Mouse (Mus musculus): ENCODE measurements around the gene Mgat5. TPM values are rescaled to one million over a fixed set of nuclear protein-coding genes. Genes with fewer than 3 reads are reported as not detected.

Mgat5 gene
- polyA plus RNA-seq, 1 experiment from 2014 or later = 12.6 TPM

- H3K36me3 ChIP-seq = no peaks in the 10 kb centered on the region
- WGBS = 76% methylated on average over 17 of the region's 17 CpGs
- ATAC-seq (replicated peaks) = no peak
- peak overlapping the region; percentile 32 for H3K27ac ChIP-seq (replicated peaks)
- H3K9me3 ChIP-seq = no peaks in the 10 kb centered on the region
- 0 out of 2 replicates have a peak, but pooled peaks cover 2% of the 10 kb centered on the region for H3K4me1 ChIP-seq
- H3K27me3 ChIP-seq = no peaks in the 10 kb centered on the region
- H3K4me2 ChIP-seq (replicated peaks) = no peak overlapping the region
- H3K9ac ChIP-seq (replicated peaks) = no peak overlapping the region
- no peak overlapping the region for H3K4me3 ChIP-seq
These were observed 295.9 kb downstream of the Mgat5 start for GRCm38 (mm10) chr1:127500701-127501100.

- H3K4me1 ChIP-seq = peaks cover 11% of the 10 kb centered on the region; the same call in 1 of the 2 replicates
- WGBS = 59% methylated on average over 10 of the region's 10 CpGs
- no peak for ATAC-seq (replicated peaks)
- H3K4me3 ChIP-seq = no peak overlapping the region
- H3K9me3 ChIP-seq = no peaks in the 10 kb centered on the region
- no peaks in the 10 kb centered on the region for H3K36me3 ChIP-seq
- no peaks in the 10 kb centered on the region for H3K27me3 ChIP-seq
- no peak overlapping the region for H3K27ac ChIP-seq (replicated peaks)
- H3K4me2 ChIP-seq (replicated peaks) = no peak overlapping the region
- no peak overlapping the region for H3K9ac ChIP-seq (replicated peaks)
These were observed 302.3 kb downstream of the Mgat5 start for GRCm38 (mm10) chr1:127507042-127507650.

- peak; percentile 51 for ATAC-seq (replicated peaks)
- Histone ChIP-seq H3K9me3 (no peaks in the 10 kb centered on the region), H3K9ac (replicated peaks) (no peak overlapping the region), H3K27me3 (no peaks in the 10 kb centered on the region), H3K4me1 (peaks cover 11% of the 10 kb centered on the region; the same call in 1 of the 2 replicates), H3K36me3 (no peaks in the 10 kb centered on the region), H3K4me2 (replicated peaks) (no peak overlapping the region), H3K4me3 (no peak overlapping the region), H3K27ac (replicated peaks) (peak overlapping the region; percentile 27; the same call in 1 of the 2 replicates)
- WGBS = 62% methylated on average over 16 of the region's 16 CpGs
These were observed 303.4 kb downstream of the Mgat5 start for GRCm38 (mm10) chr1:127508067-127508739.

GRCm38 (mm10) chr1:127508921-127509320, 304.1 kb downstream of the Mgat5 start:
- WGBS = 86% methylated on average over 8 of the region's 8 CpGs
- ATAC-seq (replicated peaks) = 0 out of 2 replicates have a peak, but pooled peaks have one; percentile 34

GRCm38 (mm10) chr1:127511362-127511761, 306.5 kb downstream of the Mgat5 start:
- Histone ChIP-seq H3K36me3 (0 out of 2 replicates have a peak, but pooled peaks cover 3% of the 10 kb centered on the region), H3K27me3 (no peaks in the 10 kb centered on the region), H3K9me3 (no peaks in the 10 kb centered on the region), H3K27ac (replicated peaks) (no peak overlapping the region), H3K4me2 (replicated peaks) (no peak overlapping the region), H3K4me1 (peaks cover 11% of the 10 kb centered on the region; the same call in 1 of the 2 replicates), H3K4me3 (no peak overlapping the region), H3K9ac (replicated peaks) (no peak overlapping the region)
- 92% methylated on average over 6 of the region's 6 CpGs for WGBS
- ATAC-seq (replicated peaks) = no peak

More at GRCm38 (mm10) chr1:127508921-127509320, 304.1 kb downstream of the Mgat5 start:
- Histone ChIP-seq H3K27me3 (no peaks in the 10 kb centered on the region), H3K4me3 (no peak overlapping the region), H3K36me3 (no peaks in the 10 kb centered on the region), H3K4me1 (peaks cover 11% of the 10 kb centered on the region; the same call in 1 of the 2 replicates), H3K4me2 (replicated peaks) (no peak overlapping the region), H3K27ac (replicated peaks) (no peak overlapping the region), H3K9me3 (no peaks in the 10 kb centered on the region), H3K9ac (replicated peaks) (no peak overlapping the region)

- H3K9me3 ChIP-seq = no peaks in the 10 kb centered on the region
- no peak overlapping the region for H3K9ac ChIP-seq (replicated peaks)
- ATAC-seq (replicated peaks) = no peak
- no peaks in the 10 kb centered on the region for H3K27me3 ChIP-seq
- H3K4me2 ChIP-seq (replicated peaks) = no peak overlapping the region
- H3K36me3 ChIP-seq = 0 out of 2 replicates have a peak, but pooled peaks cover 3% of the 10 kb centered on the region
- no peak overlapping the region for H3K4me3 ChIP-seq
- H3K4me1 ChIP-seq = peaks cover 5% of the 10 kb centered on the region; the same call in 1 of the 2 replicates
- no peak overlapping the region for H3K27ac ChIP-seq (replicated peaks)
- 82% methylated on average over 6 of the region's 6 CpGs for WGBS
These were observed 307.9 kb downstream of the Mgat5 start for GRCm38 (mm10) chr1:127512709-127513108.

- ATAC-seq (replicated peaks) = no peak
These were observed 308.3 kb downstream of the Mgat5 start for GRCm38 (mm10) chr1:127513140-127513539.

GRCm38 (mm10) chr1:127513664-127514063, 308.8 kb downstream of the Mgat5 start:
- WGBS = 95% methylated on average over 3 of the region's 3 CpGs
- no peak overlapping the region for H3K4me2 ChIP-seq (replicated peaks)
- no peak overlapping the region for H3K4me3 ChIP-seq
- ATAC-seq (replicated peaks) = no peak
- H3K9me3 ChIP-seq = no peaks in the 10 kb centered on the region
- H3K27me3 ChIP-seq = no peaks in the 10 kb centered on the region
- H3K36me3 ChIP-seq = 0 out of 2 replicates have a peak, but pooled peaks cover 3% of the 10 kb centered on the region
- H3K4me1 ChIP-seq = no peaks in the 10 kb centered on the region
- H3K9ac ChIP-seq (replicated peaks) = no peak overlapping the region
- no peak overlapping the region for H3K27ac ChIP-seq (replicated peaks)

More at GRCm38 (mm10) chr1:127513140-127513539, 308.3 kb downstream of the Mgat5 start:
- Histone ChIP-seq H3K27me3 (no peaks in the 10 kb centered on the region), H3K4me2 (replicated peaks) (no peak overlapping the region), H3K4me1 (peaks cover 3% of the 10 kb centered on the region; the same call in 1 of the 2 replicates), H3K9me3 (no peaks in the 10 kb centered on the region), H3K36me3 (0 out of 2 replicates have a peak, but pooled peaks cover 3% of the 10 kb centered on the region), H3K4me3 (no peak overlapping the region), H3K9ac (replicated peaks) (no peak overlapping the region), H3K27ac (replicated peaks) (no peak overlapping the region)
- WGBS = 91% methylated on average over 8 of the region's 8 CpGs

GRCm38 (mm10) chr1:127514479-127514878, 309.7 kb downstream of the Mgat5 start:
- Histone ChIP-seq H3K27me3 (no peaks in the 10 kb centered on the region), H3K36me3 (0 out of 2 replicates have a peak, but pooled peaks cover 3% of the 10 kb centered on the region), H3K9me3 (no peaks in the 10 kb centered on the region), H3K4me3 (no peak overlapping the region), H3K9ac (replicated peaks) (no peak overlapping the region), H3K27ac (replicated peaks) (no peak overlapping the region), H3K4me2 (replicated peaks) (no peak overlapping the region), H3K4me1 (no peaks in the 10 kb centered on the region)
- 89% methylated on average over 3 of the region's 3 CpGs for WGBS
- no peak for ATAC-seq (replicated peaks)

- no peaks in the 10 kb centered on the region for H3K9me3 ChIP-seq
- no peak overlapping the region for H3K27ac ChIP-seq (replicated peaks)
- H3K27me3 ChIP-seq = no peaks in the 10 kb centered on the region
- 0 out of 2 replicates have a peak, but pooled peaks cover 3% of the 10 kb centered on the region for H3K36me3 ChIP-seq
- no peaks in the 10 kb centered on the region for H3K4me1 ChIP-seq
- 98% methylated on average over 10 of the region's 10 CpGs for WGBS
- H3K4me3 ChIP-seq = no peak overlapping the region
- no peak overlapping the region for H3K4me2 ChIP-seq (replicated peaks)
- no peak for ATAC-seq (replicated peaks)
- H3K9ac ChIP-seq (replicated peaks) = no peak overlapping the region
These were observed 310.1 kb downstream of the Mgat5 start for GRCm38 (mm10) chr1:127514888-127515287.

GRCm38 (mm10) chr1:127523364-127523763, 318.5 kb downstream of the Mgat5 start:
- no peak overlapping the region for H3K9ac ChIP-seq (replicated peaks)
- H3K4me3 ChIP-seq = no peak overlapping the region
- no peaks in the 10 kb centered on the region for H3K9me3 ChIP-seq
- no peaks in the 10 kb centered on the region for H3K36me3 ChIP-seq
- H3K27me3 ChIP-seq = peaks cover 5% of the 10 kb centered on the region; the same call in 1 of the 2 replicates
- 86% methylated on average over 8 of the region's 8 CpGs for WGBS
- no peak for ATAC-seq (replicated peaks)
- no peak overlapping the region for H3K4me2 ChIP-seq (replicated peaks)
- H3K27ac ChIP-seq (replicated peaks) = no peak overlapping the region
- no peaks in the 10 kb centered on the region for H3K4me1 ChIP-seq

All from forebrain, embryonic 15.5 days (tissue).